Mouse (Mus musculus) MEL (cell line): ENCODE measurements around the gene Gtf2ird1. TPM values are rescaled to one million over a fixed set of nuclear protein-coding genes. Genes with fewer than 3 reads are reported as not detected.

Experiments used
- DNase-seq: peaks from one replicate; pipeline ENCODE4 v3.0.0; 2011; ENCODE audit warnings: low read depth, low spot score
- H3K27ac ChIP-seq: 2 replicates; pipeline ENCODE4 v1.5.1; 2012; ENCODE audit warnings: low read depth, mild to moderate bottlenecking, control low read depth, low read length, moderate library complexity; ENCODE audit not compliant: control insufficient read depth
- H3K27me3 ChIP-seq, 2 experiments: fragments of 150-350 bp in 1 of 2; sonication (generic) in 1 of 2; 2 replicates each; pipeline ENCODE4 v1.6.1; 2012; ENCODE audit warnings: low read length in 2 of 2, mild to moderate bottlenecking in 2 of 2, improper control_type of control experiment in 1 of 2, moderate library complexity in 1 of 2; ENCODE audit not compliant: insufficient read depth in 2 of 2, control insufficient read depth in 1 of 2
- H3K36me3 ChIP-seq, 2 experiments: 2 replicates each; pipeline ENCODE4 v1.6.1; 2012 to 2014; ENCODE audit warnings: low read length in 2 of 2, improper control_type of control experiment in 1 of 2, inconsistent platforms in 1 of 2, mild to moderate bottlenecking in 1 of 2; ENCODE audit not compliant: insufficient read depth in 2 of 2, control insufficient read depth in 1 of 2
- H3K4me1 ChIP-seq, 2 experiments: fragments of 150-350 bp in 1 of 2; sonication (generic) in 1 of 2; 2 replicates each; pipeline ENCODE4 v1.6.1; 2012; ENCODE audit warnings: low read length in 2 of 2, improper control_type of control experiment in 1 of 2, mild to moderate bottlenecking in 1 of 2; ENCODE audit not compliant: insufficient read depth in 2 of 2, control insufficient read depth in 1 of 2
- H3K4me3 ChIP-seq, 2 experiments: fragments of 150-350 bp in 1 of 2; sonication (generic) in 1 of 2; 2 replicates each; pipeline ENCODE4 v1.5.1; 2012; ENCODE audit warnings: low read depth in 2 of 2, low read length in 2 of 2, mild to moderate bottlenecking in 2 of 2, moderate library complexity in 2 of 2, control low read depth in 1 of 2, improper control_type of control experiment in 1 of 2; ENCODE audit not compliant: control insufficient read depth in 1 of 2, insufficient read depth in 1 of 2
- H3K79me2 ChIP-seq: 2 replicates; pipeline ENCODE4 v1.6.1; 2012; ENCODE audit warnings: mild to moderate bottlenecking, low read length, moderate library complexity; ENCODE audit not compliant: control insufficient read depth, poor library complexity, insufficient read depth
- H3K9ac ChIP-seq: 2 replicates; pipeline ENCODE4 v1.6.1; 2012; ENCODE audit warnings: low read depth, mild to moderate bottlenecking, control low read depth, low read length, moderate library complexity; ENCODE audit not compliant: control insufficient read depth, poor library complexity, severe bottlenecking
- H3K9me3 ChIP-seq: fragments of 150-350 bp; sonication (generic); replicated peaks from 2 replicates; pipeline ENCODE4 v1.6.1; 2012; ENCODE audit warnings: mild to moderate bottlenecking, low read length, improper control_type of control experiment, moderate library complexity; ENCODE audit not compliant: insufficient read depth
- CTCF ChIP-seq, 3 experiments: IDR thresholded peaks in 2 of 3; conservative IDR thresholded peaks in 1 of 3; 2 replicates each; pipeline ENCODE4 v1.5.1; 2011 to 2012; ENCODE audit warnings: low read length in 3 of 3, low read depth in 2 of 3, mild to moderate bottlenecking in 2 of 3, improper control_type of control experiment in 1 of 3, inconsistent platforms in 1 of 3, mixed read lengths in 1 of 3, moderate library complexity in 1 of 3; ENCODE audit not compliant: control insufficient read depth in 1 of 3, insufficient read depth in 1 of 3, poor library complexity in 1 of 3, severe bottlenecking in 1 of 3
- ELF1 ChIP-seq: IDR thresholded peaks from 2 replicates; pipeline ENCODE4 v1.6.1; 2014; ENCODE audit warnings: low read depth, mild to moderate bottlenecking, inconsistent platforms, low read length, improper control_type of control experiment, moderate library complexity
- ETS1 ChIP-seq: IDR thresholded peaks from 2 replicates; pipeline ENCODE4 v1.6.1; 2012; ENCODE audit warnings: low read depth, mild to moderate bottlenecking, inconsistent platforms, low read length, improper control_type of control experiment, moderate library complexity
- GABPA ChIP-seq: IDR thresholded peaks from 2 replicates; pipeline ENCODE4 v1.6.1; 2012; ENCODE audit warnings: low read depth, mild to moderate bottlenecking, inconsistent platforms, low read length, improper control_type of control experiment, moderate library complexity
- HCFC1 ChIP-seq: IDR thresholded peaks from 2 replicates; pipeline ENCODE4 v1.6.1; 2012; ENCODE audit warnings: low read depth, mild to moderate bottlenecking, inconsistent platforms, low read length, improper control_type of control experiment, moderate library complexity
- MAZ ChIP-seq: IDR thresholded peaks from 2 replicates; pipeline ENCODE4 v1.6.1; 2012; ENCODE audit warnings: low read depth, mild to moderate bottlenecking, inconsistent platforms, low read length, improper control_type of control experiment
- MYB ChIP-seq: IDR thresholded peaks from 2 replicates; pipeline ENCODE4 v1.6.1; 2011; ENCODE audit warnings: mild to moderate bottlenecking, low read depth, low read length, improper control_type of control experiment
- POLR2A ChIP-seq, 2 experiments: IDR thresholded peaks; 2 replicates each; pipeline ENCODE4 v1.6.1; 2011 to 2012; ENCODE audit warnings: low read length in 2 of 2, mild to moderate bottlenecking in 2 of 2, control low read depth in 1 of 2, improper control_type of control experiment in 1 of 2, low read depth in 1 of 2, moderate library complexity in 1 of 2; ENCODE audit not compliant: control insufficient read depth in 1 of 2, insufficient read depth in 1 of 2, poor library complexity in 1 of 2
- RAD21 ChIP-seq: IDR thresholded peaks from 2 replicates; pipeline ENCODE4 v1.6.1; 2011; ENCODE audit warnings: mild to moderate bottlenecking, low read depth, low read length, improper control_type of control experiment
- SMC3 ChIP-seq: IDR thresholded peaks from 2 replicates; pipeline ENCODE4 v1.6.1; 2011; ENCODE audit warnings: low read depth, low read length, improper control_type of control experiment
- UBTF ChIP-seq: IDR thresholded peaks from 2 replicates; pipeline ENCODE4 v1.6.1; 2012; ENCODE audit warnings: low read depth, mild to moderate bottlenecking, inconsistent platforms, low read length, improper control_type of control experiment, moderate library complexity, borderline replicate concordance; ENCODE audit not compliant: insufficient read depth
- USF2 ChIP-seq, 2 experiments: IDR thresholded peaks; 2 replicates each; pipeline ENCODE4 v1.6.1; 2011 to 2012; ENCODE audit warnings: improper control_type of control experiment in 2 of 2, low read length in 2 of 2, borderline replicate concordance in 1 of 2, inconsistent platforms in 1 of 2, low read depth in 1 of 2, mild to moderate bottlenecking in 1 of 2; ENCODE audit not compliant: insufficient read depth in 1 of 2
- ZNF384 ChIP-seq: IDR thresholded peaks from 2 replicates; pipeline ENCODE4 v1.6.1; 2012; ENCODE audit warnings: low read depth, mild to moderate bottlenecking, inconsistent platforms, low read length, improper control_type of control experiment
- polyA plus RNA-seq, 2 experiments: library from polyadenylated mRNA; stranded (reverse) in 1 of 2; unstranded in 1 of 2; fragments of >175 nt in 1 of 2; fragments of >200 nt in 1 of 2; gene quantifications; 2 replicates each; pipeline versions ENCODE4 v1.2.1 to v1.2.4; 2012; ENCODE audit warnings: low replicate concordance in 2 of 2, low read depth in 1 of 2; ENCODE audit not compliant: insufficient read length in 2 of 2, insufficient read depth in 1 of 2, missing spikeins in 1 of 2
- total RNA-seq: library from RNA; depleted of rRNA; stranded (reverse); fragments of 300-350 nt; gene quantifications from 2 replicates; pipeline ENCODE4 v1.2.3, GENCODE M21; 2012

Gene Gtf2ird1
- total and polyA plus RNA-seq, 3 experiments, result 15.2 to 54.7 TPM; not detected in 1

- H3K4me3 ChIP-seq, result no peak overlapping the region
- H3K9me3 ChIP-seq, result no peaks in the 10 kb centered on the region
- no peak overlapping the region for H3K9ac ChIP-seq
- H3K79me2 ChIP-seq, result no peaks in the 10 kb centered on the region
- H3K27me3 ChIP-seq, result no peaks in the 10 kb centered on the region
- TF ChIP-seq UBTF (no peak), SMC3 (peak; percentile 66), CTCF (IDR thresholded peaks at IDR 0.05 in 2 of 3, conservative IDR thresholded peaks at IDR 0.05 in 1 of 3; ENCODE audit: control insufficient read depth in 1 of 3, insufficient read depth in 1 of 3, low read depth in 2 of 3, low read length in 3 of 3, poor library complexity in 1 of 3, severe bottlenecking in 1 of 3) (peak; percentile 74 to 85 (median 84)), HCFC1 (0 out of 2 replicates have a peak, but pooled peaks have one; percentile 11), RAD21 (peak; percentile 27), POLR2A (IDR thresholded peaks at IDR 0.05; ENCODE audit: control insufficient read depth in 1 of 2, insufficient read depth in 1 of 2, low read depth in 1 of 2, low read length in 2 of 2, poor library complexity in 1 of 2) (no peak), ZNF384 (no peak), MAZ (no peak)
- peaks cover 0 to 7% of the 10 kb centered on the region in 2 experiments; a peak in 1 of 4 replicates for H3K4me1 ChIP-seq
- 0 out of 4 replicates have a peak, but pooled peaks cover 0 to 2% of the 10 kb centered on the region in 2 experiments for H3K36me3 ChIP-seq
- no peak overlapping the region for H3K27ac ChIP-seq
- peak; percentile 81 for DNase-seq
Measured at GRCm38 (mm10) chr5:134489583-134489982, 33.1 kb upstream of the Gtf2ird1 start.

GRCm38 (mm10) chr5:134488596-134488995 lies 32.1 kb upstream of the Gtf2ird1 start:
- Histone ChIP-seq H3K9me3 (no peaks in the 10 kb centered on the region), H3K79me2 (no peaks in the 10 kb centered on the region), H3K9ac (no peak overlapping the region), H3K4me3 (no peak overlapping the region), H3K27ac (no peak overlapping the region), H3K36me3 (0 out of 4 replicates have a peak, but pooled peaks cover 0 to 2% of the 10 kb centered on the region in 2 experiments), H3K4me1 (peaks cover 0 to 7% of the 10 kb centered on the region in 2 experiments; a peak in 1 of 4 replicates), H3K27me3 (no peaks in the 10 kb centered on the region)
- TF ChIP-seq HCFC1 (no peak), ZNF384 (no peak)
- no peak for DNase-seq

GRCm38 (mm10) chr5:134488042-134488441 lies 31.5 kb upstream of the Gtf2ird1 start:
- TF ChIP-seq ETS1 (no peak), MYB (no peak), MAZ (no peak), GABPA (no peak), USF2 (IDR thresholded peaks at IDR 0.05; ENCODE audit: borderline replicate concordance in 1 of 2, insufficient read depth in 1 of 2, low read depth in 1 of 2, low read length in 2 of 2) (no peak), ELF1 (no peak), POLR2A (IDR thresholded peaks at IDR 0.05; ENCODE audit: control insufficient read depth in 1 of 2, insufficient read depth in 1 of 2, low read depth in 1 of 2, low read length in 2 of 2, poor library complexity in 1 of 2) (no peak)
- no peaks in the 10 kb centered on the region for H3K27me3 ChIP-seq
- H3K79me2 ChIP-seq, result no peaks in the 10 kb centered on the region

More at GRCm38 (mm10) chr5:134488042-134488441, 31.5 kb upstream of the Gtf2ird1 start:
- peaks cover 0 to 7% of the 10 kb centered on the region in 2 experiments; a peak in 1 of 4 replicates for H3K4me1 ChIP-seq
- H3K27ac ChIP-seq, result no peak overlapping the region
- DNase-seq, result no peak
- no peaks in the 10 kb centered on the region for H3K9me3 ChIP-seq
- no peak overlapping the region for H3K9ac ChIP-seq
- H3K4me3 ChIP-seq, result no peak overlapping the region
- H3K36me3 ChIP-seq, result 0 out of 4 replicates have a peak, but pooled peaks cover 0 to 2% of the 10 kb centered on the region in 2 experiments
